Comparison of ENCODE assay signal across 29 mouse cellular contexts in genomic region chr5:116719200-116719599, GRCm38 (mm10).
A peak's percentile ranks its signal among the peaks of the same experiment; 100 is the strongest.
DNase-seq lines count a peak whose midpoint lies in the region; ATAC-seq and TF ChIP-seq lines count a peak whose summit lies in the region.
"Had no signal": no experiment of that assay in that cellular context is flagged by ENCODE, and none has a peak within 500 bp of the region (broad histone marks: within the 10 kb centered on the region; RNA-seq: fewer than 3 reads in every experiment).

No protein-coding gene starts in this region.

- no peak overlapping the region for H3K4me3 ChIP-seq in hindbrain, embryonic 10.5 days
- no peak overlapping the region for H3K4me3 ChIP-seq in hindbrain, embryonic 13.5 days
- H3K4me3 ChIP-seq in neural tube, embryonic 11.5 days (ENCODE audit: low read depth, low read length), result no peak overlapping the region
- no peak overlapping the region for H3K4me3 ChIP-seq in neural tube, embryonic 15.5 days (replicated peaks)
- H3K4me3 ChIP-seq in hindbrain, postnatal 0 days (ENCODE audit: low read length), result no peak overlapping the region
- H3K4me3 ChIP-seq: embryonic facial prominence, embryonic 12.5 days; embryonic facial prominence, embryonic 15.5 days; gastrocnemius, adult 2 months; heart, embryonic 12.5 days; heart, embryonic 15.5 days; hindbrain, embryonic 15.5 days had no signal

- ATAC-seq in hindbrain, embryonic 13.5 days (ENCODE audit: low FRiP score), result no peak
- no peak for ATAC-seq in neural tube, embryonic 11.5 days (ENCODE audit: insufficient read depth, low FRiP score, low TSS enrichment)
- no peak for ATAC-seq in neural tube, embryonic 15.5 days (ENCODE audit: low FRiP score)
- no peak for ATAC-seq in hindbrain, postnatal 0 days
- ATAC-seq: forebrain, embryonic 14.5 days; forebrain, postnatal 0 days; intestine, postnatal 0 days; Patski had no signal

- peaks cover 10% of the 10 kb centered on the region for H3K4me1 ChIP-seq in hindbrain, embryonic 10.5 days (replicated peaks)
- peaks cover 6% of the 10 kb centered on the region for H3K4me1 ChIP-seq in hindbrain, embryonic 13.5 days (replicated peaks)
- no peaks in the 10 kb centered on the region for H3K4me1 ChIP-seq in neural tube, embryonic 11.5 days (ENCODE audit: control insufficient read depth, insufficient read depth, low read length)
- peaks cover 5% of the 10 kb centered on the region; the same call in 1 of the 2 replicates for H3K4me1 ChIP-seq in neural tube, embryonic 15.5 days
- peaks cover 8% of the 10 kb centered on the region; the same call in 1 of the 2 replicates for H3K4me1 ChIP-seq in hindbrain, postnatal 0 days (ENCODE audit: insufficient read depth, low read length)
- H3K4me1 ChIP-seq: embryonic facial prominence, embryonic 12.5 days; embryonic facial prominence, embryonic 15.5 days; heart, embryonic 12.5 days; heart, embryonic 15.5 days had no signal

- H3K9ac ChIP-seq in hindbrain, embryonic 13.5 days, result no peak overlapping the region
- H3K9ac ChIP-seq in neural tube, embryonic 11.5 days (ENCODE audit: low read length), result no peak overlapping the region
- no peak overlapping the region for H3K9ac ChIP-seq in neural tube, embryonic 15.5 days (replicated peaks)
- no peak overlapping the region for H3K9ac ChIP-seq in hindbrain, postnatal 0 days (replicated peaks; ENCODE audit: low read length)
- H3K9ac ChIP-seq: embryonic facial prominence, embryonic 12.5 days; embryonic facial prominence, embryonic 15.5 days; forebrain, postnatal 0 days; heart, embryonic 12.5 days; heart, embryonic 15.5 days; hindbrain, embryonic 15.5 days had no signal

- peak overlapping the region; percentile 3; the same call in 1 of the 2 replicates for H3K27ac ChIP-seq in hindbrain, embryonic 10.5 days
- H3K27ac ChIP-seq in hindbrain, embryonic 13.5 days, result no peak overlapping the region
- H3K27ac ChIP-seq in neural tube, embryonic 11.5 days (ENCODE audit: low read depth, low read length), result no peak overlapping the region
- H3K27ac ChIP-seq in neural tube, embryonic 15.5 days (replicated peaks), result no peak overlapping the region
- no peak overlapping the region for H3K27ac ChIP-seq in hindbrain, postnatal 0 days
- H3K27ac ChIP-seq: embryonic facial prominence, embryonic 12.5 days; embryonic facial prominence, embryonic 15.5 days; gastrocnemius, adult 2 months; heart, embryonic 15.5 days; hindbrain, embryonic 15.5 days had no signal

- DNase-seq in hindbrain, embryonic 10.5 days (ENCODE audit: low spot score), result peak; percentile 20
- peak; percentile 61 for DNase-seq in neural tube, embryonic 11.5 days (ENCODE audit: low spot score)
- peak; percentile 24 for DNase-seq in embryo, embryonic 10.5 days (ENCODE audit: low spot score)
- peak; percentile 8 for DNase-seq in hindbrain, postnatal 0 days (ENCODE audit: low spot score)
- DNase-seq in right cerebral cortex, postnatal 14 days, result no peak
- DNase-seq: adrenal gland, postnatal 10 days; adrenal gland, postnatal 36 days; B cell, adult 2 months; cerebellum, adult 18-20 months; cerebellum, adult 9-10 months; cerebellum, postnatal 14 days; forebrain, postnatal 0 days; gastrocnemius, adult 2 months; gastrocnemius, postnatal 14 days; heart, adult 11 months; heart, postnatal 10 days; heart, postnatal 36 days had no signal

- no peaks in the 10 kb centered on the region for H3K36me3 ChIP-seq in hindbrain, embryonic 10.5 days
- H3K36me3 ChIP-seq in hindbrain, embryonic 13.5 days, result no peaks in the 10 kb centered on the region
- no peaks in the 10 kb centered on the region for H3K36me3 ChIP-seq in neural tube, embryonic 11.5 days (ENCODE audit: control insufficient read depth, insufficient read depth, low read length)
- H3K36me3 ChIP-seq in neural tube, embryonic 15.5 days, result no peaks in the 10 kb centered on the region
- H3K36me3 ChIP-seq in hindbrain, postnatal 0 days (ENCODE audit: insufficient read depth, low read length), result no peaks in the 10 kb centered on the region
- H3K36me3 ChIP-seq: embryonic facial prominence, embryonic 12.5 days; embryonic facial prominence, embryonic 15.5 days; G1E; heart, embryonic 12.5 days; heart, embryonic 15.5 days; hindbrain, embryonic 15.5 days had no signal

- H3K4me2 ChIP-seq in hindbrain, embryonic 13.5 days, result no peak overlapping the region
- no peak overlapping the region for H3K4me2 ChIP-seq in neural tube, embryonic 11.5 days (ENCODE audit: low read depth)
- no peak overlapping the region for H3K4me2 ChIP-seq in neural tube, embryonic 15.5 days
- H3K4me2 ChIP-seq in hindbrain, postnatal 0 days (ENCODE audit: low read depth, low read length), result no peak overlapping the region
- H3K4me2 ChIP-seq: embryonic facial prominence, embryonic 12.5 days; embryonic facial prominence, embryonic 15.5 days; heart, embryonic 12.5 days; heart, embryonic 15.5 days; hindbrain, embryonic 15.5 days had no signal

- TF ChIP-seq CTCF in hindbrain, postnatal 0 days (IDR thresholded peaks at IDR 0.05; ENCODE audit: low read depth), result no peak

- H3K27me3 ChIP-seq in hindbrain, embryonic 10.5 days (ENCODE audit: insufficient read depth, poor library complexity, severe bottlenecking), result no peaks in the 10 kb centered on the region
- no peaks in the 10 kb centered on the region for H3K27me3 ChIP-seq in hindbrain, embryonic 13.5 days
- H3K27me3 ChIP-seq in neural tube, embryonic 11.5 days (ENCODE audit: control insufficient read depth, insufficient read depth, low read length), result no peaks in the 10 kb centered on the region
- H3K27me3 ChIP-seq in neural tube, embryonic 15.5 days (replicated peaks), result no peaks in the 10 kb centered on the region
- H3K27me3 ChIP-seq in hindbrain, postnatal 0 days (ENCODE audit: insufficient read depth, low read length), result no peaks in the 10 kb centered on the region
- H3K27me3 ChIP-seq: CH12.LX; embryonic facial prominence, embryonic 12.5 days; embryonic facial prominence, embryonic 15.5 days; heart, embryonic 12.5 days; heart, embryonic 15.5 days; hindbrain, embryonic 15.5 days; Patski had no signal

- 85% methylated on average over 1 of the region's 1 CpGs for WGBS in hindbrain, embryonic 10.5 days
- 66% methylated on average over 1 of the region's 1 CpGs for WGBS in hindbrain, embryonic 13.5 days
- 84% methylated on average over 1 of the region's 1 CpGs for WGBS in neural tube, embryonic 11.5 days
- 82% methylated on average over 1 of the region's 1 CpGs for WGBS in neural tube, embryonic 15.5 days
- WGBS in hindbrain, postnatal 0 days, result 65% methylated on average over 1 of the region's 1 CpGs

- H3K9me3 ChIP-seq in hindbrain, embryonic 10.5 days, result no peaks in the 10 kb centered on the region
- no peaks in the 10 kb centered on the region for H3K9me3 ChIP-seq in hindbrain, embryonic 13.5 days
- no peaks in the 10 kb centered on the region for H3K9me3 ChIP-seq in neural tube, embryonic 11.5 days (ENCODE audit: control insufficient read depth, low read length)
- H3K9me3 ChIP-seq in neural tube, embryonic 15.5 days (replicated peaks), result no peaks in the 10 kb centered on the region
- H3K9me3 ChIP-seq in hindbrain, postnatal 0 days (ENCODE audit: low read length), result no peaks in the 10 kb centered on the region
- H3K9me3 ChIP-seq: embryonic facial prominence, embryonic 12.5 days; embryonic facial prominence, embryonic 15.5 days; heart, embryonic 12.5 days; heart, embryonic 15.5 days; hindbrain, embryonic 15.5 days had no signal
